Comparison of ENCODE assay signal across 12 mouse cellular contexts in the genomic region with DNA sequence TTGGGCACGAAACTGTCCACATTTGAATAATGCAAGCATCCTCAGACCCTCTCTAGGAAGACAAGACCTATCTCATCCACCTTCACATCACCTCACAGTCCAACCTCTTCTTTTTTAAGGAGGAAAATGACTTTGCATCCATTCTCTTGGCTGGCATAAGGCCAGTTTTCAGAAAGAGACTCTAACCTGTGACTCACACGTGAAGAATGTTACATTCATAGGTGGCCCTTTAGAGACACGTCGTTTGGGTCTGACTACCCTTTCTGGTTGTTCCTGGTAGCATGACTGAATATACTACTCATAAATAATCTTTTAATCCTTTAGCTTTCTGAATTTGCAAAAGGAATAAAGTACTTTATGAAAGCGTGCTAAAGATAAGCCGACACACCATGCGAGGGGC. TPM values are rescaled to one million over a fixed set of nuclear protein-coding genes. Genes with fewer than 3 reads are reported as not detected.
DNase-seq lines count a peak whose midpoint lies in the region; ATAC-seq and TF ChIP-seq lines count a peak whose summit lies in the region.
"Had no signal": no experiment of that assay in that cellular context is flagged by ENCODE, and none has a peak within 500 bp of the region (broad histone marks: within the 10 kb centered on the region; RNA-seq: fewer than 3 reads in every experiment).

No protein-coding gene starts in this region.

- no peak overlapping the region for H3K4me2 ChIP-seq in midbrain, embryonic 16.5 days (ENCODE audit: low read length)
- H3K4me2 ChIP-seq in midbrain, postnatal 0 days (ENCODE audit: low read depth, low read length, poor library complexity, severe bottlenecking), result no peak overlapping the region
- H3K4me2 ChIP-seq in intestine, embryonic 16.5 days (ENCODE audit: low read depth, low read length), result no peak overlapping the region
- H3K4me2 ChIP-seq: liver, embryonic 15.5 days; midbrain, embryonic 13.5 days had no signal

- H3K9me3 ChIP-seq in heart, embryonic 10.5 days, result no peaks in the 10 kb centered on the region
- no peaks in the 10 kb centered on the region for H3K9me3 ChIP-seq in midbrain, embryonic 16.5 days (replicated peaks; ENCODE audit: control insufficient read depth, low read length, poor library complexity, severe bottlenecking)
- H3K9me3 ChIP-seq in midbrain, postnatal 0 days (ENCODE audit: low read length), result no peaks in the 10 kb centered on the region
- H3K9me3 ChIP-seq in intestine, embryonic 16.5 days (ENCODE audit: control insufficient read depth, low read length), result no peaks in the 10 kb centered on the region
- H3K9me3 ChIP-seq: liver, embryonic 15.5 days; midbrain, embryonic 13.5 days had no signal

- no peak for TF ChIP-seq CTCF in midbrain, postnatal 0 days (IDR thresholded peaks at IDR 0.05)

- 78% methylated on average over 7 of the region's 7 CpGs for WGBS in heart, embryonic 10.5 days
- 82% methylated on average over 7 of the region's 7 CpGs for WGBS in midbrain, embryonic 16.5 days
- 75% methylated on average over 7 of the region's 7 CpGs for WGBS in midbrain, postnatal 0 days
- WGBS in intestine, embryonic 16.5 days, result 60% methylated on average over 7 of the region's 7 CpGs

- no peak for ATAC-seq in midbrain, embryonic 16.5 days
- no peak for ATAC-seq in midbrain, postnatal 0 days (ENCODE audit: low FRiP score)
- 0 out of 2 replicates have a peak, but pooled peaks have one; percentile 49 for ATAC-seq in intestine, embryonic 16.5 days
- ATAC-seq: midbrain, embryonic 13.5 days had no signal

- H3K9ac ChIP-seq in midbrain, embryonic 16.5 days (ENCODE audit: low read depth, low read length), result no peak overlapping the region
- H3K9ac ChIP-seq in midbrain, postnatal 0 days (replicated peaks; ENCODE audit: low read length, poor library complexity, severe bottlenecking), result no peak overlapping the region
- H3K9ac ChIP-seq in intestine, embryonic 16.5 days (ENCODE audit: low read depth, low read length), result no peak overlapping the region
- H3K9ac ChIP-seq: liver, embryonic 15.5 days; midbrain, embryonic 13.5 days had no signal

- H3K4me3 ChIP-seq in heart, embryonic 10.5 days, result no peak overlapping the region
- no peak overlapping the region for H3K4me3 ChIP-seq in midbrain, embryonic 16.5 days (ENCODE audit: low read depth, low read length)
- no peak overlapping the region for H3K4me3 ChIP-seq in midbrain, postnatal 0 days (ENCODE audit: low read depth, low read length)
- no peak overlapping the region for H3K4me3 ChIP-seq in intestine, embryonic 16.5 days (ENCODE audit: low read length)
- H3K4me3 ChIP-seq: liver, embryonic 15.5 days; midbrain, embryonic 13.5 days had no signal

- H3K4me1 ChIP-seq in heart, embryonic 10.5 days, result peaks cover 10% of the 10 kb centered on the region
- 0 out of 2 replicates have a peak, but pooled peaks cover 4% of the 10 kb centered on the region for H3K4me1 ChIP-seq in midbrain, embryonic 16.5 days (ENCODE audit: control insufficient read depth, insufficient read depth, low read length)
- H3K4me1 ChIP-seq in midbrain, postnatal 0 days (ENCODE audit: insufficient read depth, low read length), result no peaks in the 10 kb centered on the region
- H3K4me1 ChIP-seq in intestine, embryonic 16.5 days (ENCODE audit: control insufficient read depth, insufficient read depth, low read length), result no peaks in the 10 kb centered on the region
- H3K4me1 ChIP-seq: liver, embryonic 15.5 days; midbrain, embryonic 13.5 days had no signal

- peak; percentile 60 for DNase-seq in heart, embryonic 10.5 days (ENCODE audit: low spot score)
- DNase-seq in heart, adult 8-10 months (ENCODE audit: low spot score), result no peak
- no peak for DNase-seq in midbrain, postnatal 0 days (ENCODE audit: low spot score)
- no peak for DNase-seq in frontal cortex, postnatal 36 days (ENCODE audit: low spot score in 2 of 2)
- DNase-seq in left cerebral cortex, adult 8-10 months (ENCODE audit: low spot score in 2 of 2), result no peak
- DNase-seq: lung, postnatal 14 days; retina, postnatal 1 day; thymus, adult 18-20 months had no signal

- peaks cover 79% of the 10 kb centered on the region for H3K36me3 ChIP-seq in heart, embryonic 10.5 days
- H3K36me3 ChIP-seq in midbrain, embryonic 16.5 days (ENCODE audit: control insufficient read depth, insufficient read depth, low read length), result peaks cover 12% of the 10 kb centered on the region; the same call in 1 of the 2 replicates
- H3K36me3 ChIP-seq in midbrain, postnatal 0 days (ENCODE audit: insufficient read depth, low read length), result 0 out of 2 replicates have a peak, but pooled peaks cover 3% of the 10 kb centered on the region
- H3K36me3 ChIP-seq in intestine, embryonic 16.5 days (ENCODE audit: control insufficient read depth, insufficient read depth, low read length), result no peaks in the 10 kb centered on the region; the same call in 1 of the 2 replicates

- H3K27me3 ChIP-seq in heart, embryonic 10.5 days (ENCODE audit: insufficient read depth, poor library complexity, severe bottlenecking), result no peaks in the 10 kb centered on the region
- no peaks in the 10 kb centered on the region for H3K27me3 ChIP-seq in midbrain, embryonic 16.5 days (ENCODE audit: control insufficient read depth, insufficient read depth, low read depth, low read length)
- H3K27me3 ChIP-seq in midbrain, postnatal 0 days (ENCODE audit: insufficient read depth, low read length), result no peaks in the 10 kb centered on the region
- no peaks in the 10 kb centered on the region for H3K27me3 ChIP-seq in intestine, embryonic 16.5 days (replicated peaks; ENCODE audit: control insufficient read depth, insufficient read depth, low read length)
- H3K27me3 ChIP-seq: liver, embryonic 15.5 days; midbrain, embryonic 13.5 days had no signal

- no peak overlapping the region for H3K27ac ChIP-seq in heart, embryonic 10.5 days
- H3K27ac ChIP-seq in midbrain, embryonic 16.5 days (ENCODE audit: low read length), result 0 out of 2 replicates have a peak overlapping the region, but pooled peaks have one; percentile 2
- H3K27ac ChIP-seq in midbrain, postnatal 0 days (ENCODE audit: low read depth, low read length), result no peak overlapping the region
- H3K27ac ChIP-seq in intestine, embryonic 16.5 days (ENCODE audit: low read length), result peak overlapping the region; percentile 33; the same call in 1 of the 2 replicates
- H3K27ac ChIP-seq: liver, embryonic 15.5 days; midbrain, embryonic 13.5 days had no signal

RNA-seq across cellular contexts. Expression of gene Lmod3, which starts 52.9 kb away (rescaled TPM):
- polyA plus RNA-seq in heart, embryonic 10.5 days (2016; fragmentation: Nextera tagmentation; extraction: Ambion mirVana), result 10.5 and 17.5 TPM in 2 replicates
- 10 to 100 TPM; 66.2 to 86.5 (median 72.0) TPM for total RNA-seq in heart, adult 8-10 months (2022)
- 0.09 TPM in 1 of 2 replicates, not detected in the other for polyA plus RNA-seq in midbrain, embryonic 16.5 days (2015; fragmentation: Nextera tagmentation; extraction: Ambion mirVana)
- not detected in 2 replicates for total RNA-seq in midbrain, postnatal 0 days (2014; rRNA removed)
- not detected in 2 replicates for polyA plus RNA-seq in midbrain, postnatal 0 days (2015; fragmentation: Nextera tagmentation; extraction: Ambion mirVana)
- polyA plus RNA-seq in intestine, embryonic 16.5 days (2015; fragmentation: Nextera tagmentation; extraction: Ambion mirVana), result 0.06 and 0.12 TPM in 2 replicates
- total RNA-seq in left cerebral cortex, adult 8-10 months (2022), result under 1 TPM in 2 of 4 experiments, not detected in 2; 0.27 to 0.33 TPM

Comparison
In these comparisons a context has a peak if more than half of its experiments do, and no peak if none do; other contexts are left out.
1. H3K27ac ChIP-seq: peak in midbrain, embryonic 16.5 days (single experiment) and intestine, embryonic 16.5 days (single experiment); none in heart, embryonic 10.5 days (single experiment) and midbrain, postnatal 0 days (single experiment).
2. RNA of gene Lmod3, which starts 52.9 kb away (polyA plus RNA-seq): 10.5 to 17.5 TPM in heart, embryonic 10.5 days; 0.06 to 0.12 TPM in intestine, embryonic 16.5 days, not detected in midbrain, postnatal 0 days and 0.09 TPM in midbrain, embryonic 16.5 days; every median in the first group is over 10 times any median in the second.